Mouse (Mus musculus) c-Kit-positive CD71-positive TER-119-positive erythroid progenitor cells, embryonic 14.5 days (primary cell): ENCODE results near the gene Frg2f1.

Experiments
- DNase-seq: peaks from one replicate; pipeline ENCODE4 v3.0.0-alpha.2; 2013; ENCODE audit warnings: low spot score

Gene Frg2f1

GRCm38 (mm10) chr4:119492291-119492932 is 46.9 kb downstream of the Frg2f1 start, which contains the start of gene Rimkla:
Gene Rimkla (minus strand): TSS chr4:119492628.
- no peak for DNase-seq

GRCm38 (mm10) chr4:119490806-119491205 is 48.5 kb downstream of the Frg2f1 start:
- DNase-seq, result peak; percentile 34

- DNase-seq, result no peak
Observed at GRCm38 (mm10) chr4:119489666-119490065, 49.7 kb downstream of the Frg2f1 start.

DNA sequence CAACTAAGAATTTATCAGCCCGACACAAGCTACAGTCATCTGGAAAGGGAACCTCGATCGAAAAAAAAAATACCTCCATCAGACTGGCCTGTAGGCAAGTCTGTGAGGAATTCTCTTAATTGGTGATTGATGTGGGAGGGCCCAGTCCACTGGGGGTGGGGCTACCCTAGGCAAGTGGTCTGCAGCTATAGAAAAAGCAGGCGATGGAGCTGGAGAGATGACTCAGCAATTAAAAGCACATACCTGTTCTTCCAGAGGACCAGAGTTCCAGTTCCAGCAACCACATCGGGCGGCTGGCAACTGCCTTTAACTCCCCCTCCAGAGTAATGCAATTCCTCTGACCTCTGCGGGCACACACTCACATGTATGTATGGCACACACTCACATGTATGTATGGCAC is 54.4 kb downstream of the Frg2f1 start:
- no peak for DNase-seq

GRCm38 (mm10) chr4:119483051-119483450 is 56.3 kb downstream of the Frg2f1 start:
- no peak for DNase-seq
